Mouse (Mus musculus) spleen, adult 2 months (tissue): Measurements from ENCODE around the gene Tor4a.

ENCODE experiments used
- CTCF ChIP-seq: fragments of 200-500 bp; IDR thresholded peaks from 2 replicates; pipeline ENCODE4 v1.5.1; 2011; ENCODE audit warnings: mild to moderate bottlenecking, inconsistent platforms; ENCODE audit not compliant: insufficient read depth, insufficient read length, insufficient replicate concordance; ENCODE audit errors: extremely low read depth
- POLR2A ChIP-seq: fragments of 200-500 bp; IDR thresholded peaks from 2 replicates; pipeline ENCODE4 v1.6.1; 2011; ENCODE audit warnings: low read depth, low read length, inconsistent platforms

DNA sequence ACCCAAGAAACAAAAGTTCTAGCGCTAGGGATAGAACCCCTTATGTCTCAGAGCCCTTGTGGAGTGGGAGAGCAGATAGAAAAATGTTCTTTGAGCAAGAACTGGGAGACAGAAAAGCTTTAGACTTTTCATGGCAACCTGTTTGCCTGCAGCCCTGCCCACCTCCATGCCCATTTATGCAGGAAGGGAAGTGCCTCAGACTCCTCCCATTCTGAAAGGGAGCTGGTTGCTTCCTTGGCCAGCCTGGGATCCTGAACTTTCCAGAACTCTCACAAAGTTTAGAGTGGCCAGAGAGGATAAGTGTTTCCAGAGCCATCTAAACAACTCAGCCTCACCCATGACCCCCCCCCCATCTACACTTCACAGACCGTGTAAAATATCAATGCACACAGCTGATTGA, 505 bp upstream of the Tor4a start:
- TF ChIP-seq CTCF (no peak), POLR2A (no peak)
